In genomic region chr9:71879972-71880371, GRCm38 (mm10) we compare ENCODE assay signal across 9 mouse cellular contexts.
A peak's percentile ranks its signal among the peaks of the same experiment; 100 is the strongest.
DNase-seq lines count a peak whose midpoint lies in the region; ATAC-seq and TF ChIP-seq lines count a peak whose summit lies in the region.
"Had no signal": no experiment of that assay in that cellular context is flagged by ENCODE, and none has a peak within 500 bp of the region (broad histone marks: within the 10 kb centered on the region; RNA-seq: fewer than 3 reads in every experiment).

No protein-coding gene starts in this region.

- TF ChIP-seq CTCF in intestine, postnatal 0 days (IDR thresholded peaks at IDR 0.05; ENCODE audit: low read depth), result no peak
- no peak for TF ChIP-seq CTCF in midbrain, postnatal 0 days (IDR thresholded peaks at IDR 0.05)
- TF ChIP-seq CTCF in liver, postnatal 0 days (IDR thresholded peaks at IDR 0.05; ENCODE audit: low read depth), result no peak

- H3K27ac ChIP-seq in intestine, embryonic 16.5 days (ENCODE audit: low read length), result 0 out of 2 replicates have a peak overlapping the region, but pooled peaks have one; percentile 11
- no peak overlapping the region for H3K27ac ChIP-seq in intestine, postnatal 0 days (ENCODE audit: low read depth, low read length)
- H3K27ac ChIP-seq in hindbrain, embryonic 10.5 days, result peak overlapping the region; percentile 82
- peak overlapping the region; percentile 21; the same call in 1 of the 2 replicates for H3K27ac ChIP-seq in midbrain, postnatal 0 days (ENCODE audit: low read depth, low read length)
- H3K27ac ChIP-seq in liver, postnatal 0 days (ENCODE audit: low read depth), result no peak overlapping the region

- no peaks in the 10 kb centered on the region for H3K9me3 ChIP-seq in intestine, embryonic 16.5 days (ENCODE audit: control insufficient read depth, low read length)
- H3K9me3 ChIP-seq in intestine, postnatal 0 days (ENCODE audit: control insufficient read depth), result no peaks in the 10 kb centered on the region
- no peaks in the 10 kb centered on the region for H3K9me3 ChIP-seq in hindbrain, embryonic 10.5 days
- no peaks in the 10 kb centered on the region for H3K9me3 ChIP-seq in midbrain, postnatal 0 days (ENCODE audit: low read length)
- no peaks in the 10 kb centered on the region for H3K9me3 ChIP-seq in liver, postnatal 0 days (ENCODE audit: low read length)

- H3K4me2 ChIP-seq in intestine, embryonic 16.5 days (ENCODE audit: low read depth, low read length), result no peak overlapping the region
- no peak overlapping the region for H3K4me2 ChIP-seq in intestine, postnatal 0 days (replicated peaks; ENCODE audit: low read depth)
- H3K4me2 ChIP-seq in midbrain, postnatal 0 days (ENCODE audit: low read depth, low read length, poor library complexity, severe bottlenecking), result no peak overlapping the region
- H3K4me2 ChIP-seq in liver, postnatal 0 days (ENCODE audit: low read depth, low read length), result no peak overlapping the region

- WGBS in intestine, embryonic 16.5 days, result 35% methylated on average over 5 of the region's 5 CpGs
- WGBS in intestine, postnatal 0 days, result 37% methylated on average over 5 of the region's 5 CpGs
- 39% methylated on average over 5 of the region's 5 CpGs for WGBS in hindbrain, embryonic 10.5 days
- 21% methylated on average over 5 of the region's 5 CpGs for WGBS in midbrain, postnatal 0 days
- 80% methylated on average over 5 of the region's 5 CpGs for WGBS in liver, postnatal 0 days (ENCODE audit: insufficient replicate concordance)

- no peak for TF ChIP-seq EP300 in liver, postnatal 0 days (IDR thresholded peaks at IDR 0.05; ENCODE audit: low read depth)

- H3K4me3 ChIP-seq in intestine, embryonic 16.5 days (ENCODE audit: low read length), result no peak overlapping the region
- no peak overlapping the region for H3K4me3 ChIP-seq in intestine, postnatal 0 days (ENCODE audit: low read depth, low read length)
- H3K4me3 ChIP-seq in hindbrain, embryonic 10.5 days, result no peak overlapping the region
- H3K4me3 ChIP-seq in midbrain, postnatal 0 days (ENCODE audit: low read depth, low read length), result no peak overlapping the region
- H3K4me3 ChIP-seq in liver, postnatal 0 days (ENCODE audit: low read depth, low read length), result no peak overlapping the region

- H3K9ac ChIP-seq in intestine, embryonic 16.5 days (ENCODE audit: low read depth, low read length), result no peak overlapping the region
- H3K9ac ChIP-seq in intestine, postnatal 0 days (ENCODE audit: low read depth, low read length), result no peak overlapping the region
- no peak overlapping the region for H3K9ac ChIP-seq in midbrain, postnatal 0 days (replicated peaks; ENCODE audit: low read length, poor library complexity, severe bottlenecking)
- H3K9ac ChIP-seq in liver, postnatal 0 days (replicated peaks), result no peak overlapping the region

- H3K4me1 ChIP-seq in intestine, embryonic 16.5 days (ENCODE audit: control insufficient read depth, insufficient read depth, low read length), result peaks cover 3% of the 10 kb centered on the region; the same call in 1 of the 2 replicates
- no peaks in the 10 kb centered on the region for H3K4me1 ChIP-seq in intestine, postnatal 0 days (replicated peaks; ENCODE audit: control insufficient read depth, insufficient read depth, low read length)
- H3K4me1 ChIP-seq in hindbrain, embryonic 10.5 days (replicated peaks), result peaks cover 56% of the 10 kb centered on the region
- H3K4me1 ChIP-seq in midbrain, postnatal 0 days (ENCODE audit: insufficient read depth, low read length), result no peaks in the 10 kb centered on the region
- no peaks in the 10 kb centered on the region for H3K4me1 ChIP-seq in liver, postnatal 0 days (ENCODE audit: insufficient read depth)

- no peak for ATAC-seq in intestine, embryonic 16.5 days
- no peak for ATAC-seq in intestine, postnatal 0 days
- no peak for ATAC-seq in midbrain, postnatal 0 days (ENCODE audit: low FRiP score)
- no peak for ATAC-seq in liver, postnatal 0 days
- no peak for ATAC-seq in erythroid progenitor cell, adult 5-6 weeks (replicated peaks; ENCODE audit: low FRiP score, poor library complexity, severe bottlenecking)

- H3K27me3 ChIP-seq in intestine, embryonic 16.5 days (replicated peaks; ENCODE audit: control insufficient read depth, insufficient read depth, low read length), result no peaks in the 10 kb centered on the region
- no peaks in the 10 kb centered on the region for H3K27me3 ChIP-seq in intestine, postnatal 0 days (replicated peaks; ENCODE audit: control insufficient read depth, insufficient read depth, low read length)
- H3K27me3 ChIP-seq in hindbrain, embryonic 10.5 days (ENCODE audit: insufficient read depth, poor library complexity, severe bottlenecking), result no peaks in the 10 kb centered on the region
- no peaks in the 10 kb centered on the region for H3K27me3 ChIP-seq in midbrain, postnatal 0 days (ENCODE audit: insufficient read depth, low read length)
- no peaks in the 10 kb centered on the region for H3K27me3 ChIP-seq in liver, postnatal 0 days (ENCODE audit: insufficient read depth, low read length)

- peak; percentile 41 for DNase-seq in embryo, embryonic 9.5 days (ENCODE audit: extremely low spot score)
- DNase-seq in hindbrain, embryonic 10.5 days (ENCODE audit: low spot score), result no peak
- DNase-seq in midbrain, postnatal 0 days (ENCODE audit: low spot score), result no peak
- DNase-seq in liver, postnatal 0 days, result no peak
- no peak for DNase-seq in left cerebral cortex, adult 9 months (ENCODE audit: low spot score in 2 of 2)
- DNase-seq: heart, postnatal 14 days had no signal

- H3K36me3 ChIP-seq in intestine, embryonic 16.5 days (ENCODE audit: control insufficient read depth, insufficient read depth, low read length), result peaks cover 10% of the 10 kb centered on the region; the same call in 1 of the 2 replicates
- H3K36me3 ChIP-seq in intestine, postnatal 0 days (ENCODE audit: control insufficient read depth, insufficient read depth), result peaks cover 35% of the 10 kb centered on the region
- H3K36me3 ChIP-seq in hindbrain, embryonic 10.5 days, result peaks cover 69% of the 10 kb centered on the region
- H3K36me3 ChIP-seq in midbrain, postnatal 0 days (ENCODE audit: insufficient read depth, low read length), result peaks cover 3% of the 10 kb centered on the region; the same call in 1 of the 2 replicates
- H3K36me3 ChIP-seq in liver, postnatal 0 days (replicated peaks; ENCODE audit: insufficient read depth, low read length), result peaks cover 35% of the 10 kb centered on the region

Comparison
In these comparisons a context has a peak if more than half of its experiments do, and no peak if none do; other contexts are left out.
1. H3K27ac ChIP-seq: peak in intestine, embryonic 16.5 days (single experiment), hindbrain, embryonic 10.5 days (single experiment) and midbrain, postnatal 0 days (single experiment); none in intestine, postnatal 0 days (single experiment) and liver, postnatal 0 days (single experiment).